Mouse (Mus musculus): Measurements from ENCODE around the gene Ube2j1. TPM values are rescaled to one million over a fixed set of nuclear protein-coding genes. Genes with fewer than 3 reads are reported as not detected.

The Ube2j1 gene
- polyA plus RNA-seq, 1 experiment from 2014 or later = 54.6 TPM

DNA sequence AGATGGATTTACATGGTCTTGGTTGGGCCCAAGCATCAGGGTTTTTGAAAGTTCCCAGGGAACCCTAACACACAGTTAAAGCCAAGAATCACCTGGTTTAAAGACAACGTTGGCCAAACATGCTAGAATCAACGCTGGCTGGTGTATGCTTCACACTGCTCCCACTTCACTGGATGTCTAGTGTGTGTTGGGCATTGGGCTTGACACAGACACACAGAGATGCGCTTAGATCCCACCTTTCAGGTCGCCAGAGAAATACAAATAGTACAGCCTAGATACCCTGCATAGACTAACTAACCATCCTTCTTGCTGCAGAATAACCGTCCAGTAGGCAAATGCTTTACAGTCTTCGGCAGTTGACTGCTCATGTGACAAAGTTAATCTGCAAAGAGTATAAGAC, 39.1 kb downstream of the Ube2j1 start:
- Histone ChIP-seq H3K4me3 (ENCODE audit: low read depth, low read length) (no peak overlapping the region), H3K4me2 (ENCODE audit: low read depth, low read length, severe bottlenecking) (no peak overlapping the region), H3K4me1 (replicated peaks; ENCODE audit: control insufficient read depth, insufficient read depth, low read length) (no peaks in the 10 kb centered on the region), H3K9me3 (ENCODE audit: control insufficient read depth, low read length) (no peaks in the 10 kb centered on the region), H3K27me3 (ENCODE audit: control insufficient read depth, insufficient read depth, low read length) (no peaks in the 10 kb centered on the region), H3K9ac (ENCODE audit: low read length) (no peak overlapping the region), H3K36me3 (ENCODE audit: control insufficient read depth, insufficient read depth, low read length) (no peaks in the 10 kb centered on the region), H3K27ac (ENCODE audit: low read depth, low read length) (no peak overlapping the region)
- ATAC-seq (replicated peaks; ENCODE audit: low FRiP score) = no peak
- 94% methylated on average over 6 of the region's 6 CpGs for whole genome bisulfite sequencing
- no peak for DNase-seq (ENCODE audit: low spot score)

- Histone ChIP-seq H3K9me3 (ENCODE audit: control insufficient read depth, low read length) (no peaks in the 10 kb centered on the region), H3K4me1 (replicated peaks; ENCODE audit: control insufficient read depth, insufficient read depth, low read length) (no peaks in the 10 kb centered on the region), H3K4me3 (ENCODE audit: low read depth, low read length) (no peak overlapping the region), H3K4me2 (ENCODE audit: low read depth, low read length, severe bottlenecking) (no peak overlapping the region), H3K27ac (ENCODE audit: low read depth, low read length) (no peak overlapping the region), H3K36me3 (ENCODE audit: control insufficient read depth, insufficient read depth, low read length) (no peaks in the 10 kb centered on the region), H3K9ac (ENCODE audit: low read length) (no peak overlapping the region), H3K27me3 (ENCODE audit: control insufficient read depth, insufficient read depth, low read length) (no peaks in the 10 kb centered on the region)
- DNase-seq (ENCODE audit: low spot score) (no peak), ATAC-seq (replicated peaks; ENCODE audit: low FRiP score) (no peak)
- 91% methylated on average over 6 of the region's 6 CpGs for WGBS
Observed at GRCm38 (mm10) chr4:33071337-33071736, 40.1 kb downstream of the Ube2j1 start.

DNA sequence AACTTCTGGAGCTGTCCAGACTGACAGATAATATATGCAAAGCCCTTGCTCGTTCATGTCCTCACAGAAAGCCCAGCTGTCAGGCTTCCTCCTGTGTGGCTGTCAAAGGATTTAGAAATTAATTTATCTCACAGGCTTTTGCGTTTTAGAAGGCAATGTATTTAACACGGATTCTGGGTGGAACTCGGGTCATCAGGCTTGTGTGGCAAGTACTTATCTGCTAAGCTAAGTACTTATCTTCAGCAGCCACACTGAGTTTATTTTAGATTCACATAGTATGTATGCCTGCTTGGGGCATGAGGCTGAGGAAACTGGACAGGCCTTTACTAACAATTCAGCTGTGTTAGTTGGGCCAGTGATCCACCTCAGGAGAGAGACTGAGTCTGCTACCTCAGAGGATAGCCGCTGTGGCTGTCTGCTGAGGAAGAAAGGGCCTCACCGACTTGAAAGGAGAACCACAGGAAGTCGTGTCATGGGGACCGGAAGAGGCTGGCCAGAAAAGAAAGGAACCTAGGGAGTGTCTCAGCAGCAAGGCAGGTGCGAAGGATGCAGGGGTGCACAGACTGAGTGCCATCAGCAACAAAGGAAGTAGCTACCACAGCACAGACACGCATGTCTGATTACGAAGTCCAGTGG, 41.4 kb downstream of the Ube2j1 start:
- DNase-seq (ENCODE audit: low spot score) (no peak), ATAC-seq (replicated peaks; ENCODE audit: low FRiP score) (no peak)
- no peaks in the 10 kb centered on the region for H3K9me3 ChIP-seq (ENCODE audit: control insufficient read depth, low read length)
- no peaks in the 10 kb centered on the region for H3K36me3 ChIP-seq (ENCODE audit: control insufficient read depth, insufficient read depth, low read length)
- 48% methylated on average over 11 of the region's 11 CpGs for WGBS
- H3K27ac ChIP-seq (ENCODE audit: low read depth, low read length) = no peak overlapping the region
- H3K4me3 ChIP-seq (ENCODE audit: low read depth, low read length) = no peak overlapping the region
- H3K4me2 ChIP-seq (ENCODE audit: low read depth, low read length, severe bottlenecking) = no peak overlapping the region
- no peak overlapping the region for H3K9ac ChIP-seq (ENCODE audit: low read length)
- no peaks in the 10 kb centered on the region for H3K4me1 ChIP-seq (replicated peaks; ENCODE audit: control insufficient read depth, insufficient read depth, low read length)
- no peaks in the 10 kb centered on the region for H3K27me3 ChIP-seq (ENCODE audit: control insufficient read depth, insufficient read depth, low read length)

GRCm38 (mm10) chr4:33074406-33074805, 43.2 kb downstream of the Ube2j1 start:
- Histone ChIP-seq H3K27ac (ENCODE audit: low read depth, low read length) (no peak overlapping the region), H3K4me1 (replicated peaks; ENCODE audit: control insufficient read depth, insufficient read depth, low read length) (no peaks in the 10 kb centered on the region), H3K36me3 (ENCODE audit: control insufficient read depth, insufficient read depth, low read length) (no peaks in the 10 kb centered on the region), H3K4me3 (ENCODE audit: low read depth, low read length) (no peak overlapping the region), H3K4me2 (ENCODE audit: low read depth, low read length, severe bottlenecking) (no peak overlapping the region), H3K27me3 (ENCODE audit: control insufficient read depth, insufficient read depth, low read length) (no peaks in the 10 kb centered on the region), H3K9ac (ENCODE audit: low read length) (no peak overlapping the region), H3K9me3 (ENCODE audit: control insufficient read depth, low read length) (no peaks in the 10 kb centered on the region)
- 89% methylated on average over 4 of the region's 4 CpGs for WGBS
- no peak for DNase-seq (ENCODE audit: low spot score)
- ATAC-seq (replicated peaks; ENCODE audit: low FRiP score) = no peak

DNA sequence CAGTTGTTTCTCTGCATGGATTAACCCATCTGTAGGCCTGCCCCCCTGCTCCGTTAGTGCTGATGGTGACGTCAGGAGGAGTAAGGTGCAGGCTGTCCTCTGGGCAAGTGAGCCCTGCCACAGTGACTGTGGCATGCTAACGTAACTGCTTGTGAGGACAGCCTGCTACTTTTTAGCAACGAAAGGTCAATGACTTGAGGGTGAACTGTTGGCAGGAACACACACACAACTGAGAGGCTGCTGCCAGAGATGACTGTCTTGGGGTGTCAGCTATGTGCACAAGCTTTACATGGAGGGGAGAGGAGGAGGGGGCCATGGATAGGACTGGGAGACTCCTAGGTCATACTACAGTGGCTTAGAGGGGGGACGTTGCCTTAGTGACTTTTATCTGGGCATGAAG, 43.6 kb downstream of the Ube2j1 start:
- Histone ChIP-seq H3K4me3 (ENCODE audit: low read depth, low read length) (no peak overlapping the region), H3K9me3 (ENCODE audit: control insufficient read depth, low read length) (no peaks in the 10 kb centered on the region), H3K4me2 (ENCODE audit: low read depth, low read length, severe bottlenecking) (no peak overlapping the region), H3K36me3 (ENCODE audit: control insufficient read depth, insufficient read depth, low read length) (no peaks in the 10 kb centered on the region), H3K27ac (ENCODE audit: low read depth, low read length) (no peak overlapping the region), H3K4me1 (replicated peaks; ENCODE audit: control insufficient read depth, insufficient read depth, low read length) (no peaks in the 10 kb centered on the region), H3K27me3 (ENCODE audit: control insufficient read depth, insufficient read depth, low read length) (no peaks in the 10 kb centered on the region), H3K9ac (ENCODE audit: low read length) (no peak overlapping the region)
- WGBS = 82% methylated on average over 5 of the region's 5 CpGs
- DNase-seq (ENCODE audit: low spot score) (peak; percentile 41), ATAC-seq (replicated peaks; ENCODE audit: low FRiP score) (no peak)

- H3K27ac ChIP-seq (ENCODE audit: low read depth, low read length) = no peak overlapping the region
- no peak overlapping the region for H3K9ac ChIP-seq (ENCODE audit: low read length)
- H3K27me3 ChIP-seq (ENCODE audit: control insufficient read depth, insufficient read depth, low read length) = no peaks in the 10 kb centered on the region
- H3K36me3 ChIP-seq (ENCODE audit: control insufficient read depth, insufficient read depth, low read length) = no peaks in the 10 kb centered on the region
- no peak overlapping the region for H3K4me2 ChIP-seq (ENCODE audit: low read depth, low read length, severe bottlenecking)
- no peaks in the 10 kb centered on the region for H3K4me1 ChIP-seq (replicated peaks; ENCODE audit: control insufficient read depth, insufficient read depth, low read length)
- 85% methylated on average over 5 of the region's 5 CpGs for WGBS
- H3K9me3 ChIP-seq (ENCODE audit: control insufficient read depth, low read length) = no peaks in the 10 kb centered on the region
- H3K4me3 ChIP-seq (ENCODE audit: low read depth, low read length) = no peak overlapping the region
- DNase-seq (ENCODE audit: low spot score) = peak; percentile 33
- ATAC-seq (replicated peaks; ENCODE audit: low FRiP score) = no peak
Observed at GRCm38 (mm10) chr4:33075776-33076524, 44.7 kb downstream of the Ube2j1 start.

DNA sequence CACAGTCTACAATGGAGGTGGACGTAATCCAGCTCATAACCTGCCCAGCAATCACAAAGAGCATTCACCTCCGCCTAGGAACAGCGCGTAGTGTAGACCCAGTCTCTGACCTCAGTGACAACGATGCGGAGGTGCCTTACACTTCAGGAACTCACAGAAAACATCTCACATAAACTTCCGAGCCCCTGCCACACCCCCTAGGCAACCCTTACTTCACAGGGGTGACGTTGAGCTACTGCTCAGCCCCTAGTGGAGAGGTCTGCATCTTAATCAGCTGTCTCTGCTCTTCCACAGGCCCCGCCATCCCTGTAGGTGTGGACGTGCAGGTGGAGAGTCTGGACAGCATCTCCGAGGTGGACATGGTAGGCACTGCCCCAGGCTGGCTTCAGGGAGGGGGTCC, 45.9 kb downstream of the Ube2j1 start:
- Histone ChIP-seq H3K27me3 (ENCODE audit: control insufficient read depth, insufficient read depth, low read length) (no peaks in the 10 kb centered on the region), H3K9ac (ENCODE audit: low read length) (no peak overlapping the region), H3K9me3 (ENCODE audit: control insufficient read depth, low read length) (no peaks in the 10 kb centered on the region), H3K27ac (ENCODE audit: low read depth, low read length) (no peak overlapping the region), H3K4me3 (ENCODE audit: low read depth, low read length) (no peak overlapping the region), H3K4me1 (replicated peaks; ENCODE audit: control insufficient read depth, insufficient read depth, low read length) (no peaks in the 10 kb centered on the region), H3K36me3 (ENCODE audit: control insufficient read depth, insufficient read depth, low read length) (no peaks in the 10 kb centered on the region), H3K4me2 (ENCODE audit: low read depth, low read length, severe bottlenecking) (no peak overlapping the region)
- 81% methylated on average over 11 of the region's 11 CpGs for WGBS
- no peak for DNase-seq (ENCODE audit: low spot score)
- ATAC-seq (replicated peaks; ENCODE audit: low FRiP score) = no peak; the same call in 1 of the 2 replicates

- H3K27ac ChIP-seq (ENCODE audit: low read depth, low read length) = no peak overlapping the region
- no peaks in the 10 kb centered on the region for H3K9me3 ChIP-seq (ENCODE audit: control insufficient read depth, low read length)
- no peak overlapping the region for H3K4me2 ChIP-seq (ENCODE audit: low read depth, low read length, severe bottlenecking)
- no peaks in the 10 kb centered on the region for H3K27me3 ChIP-seq (ENCODE audit: control insufficient read depth, insufficient read depth, low read length)
- no peaks in the 10 kb centered on the region for H3K4me1 ChIP-seq (replicated peaks; ENCODE audit: control insufficient read depth, insufficient read depth, low read length)
- DNase-seq (ENCODE audit: low spot score) (no peak), ATAC-seq (replicated peaks; ENCODE audit: low FRiP score) (no peak)
- WGBS = 62% methylated on average over 8 of the region's 8 CpGs
- no peak overlapping the region for H3K4me3 ChIP-seq (ENCODE audit: low read depth, low read length)
- H3K9ac ChIP-seq (ENCODE audit: low read length) = no peak overlapping the region
- H3K36me3 ChIP-seq (ENCODE audit: control insufficient read depth, insufficient read depth, low read length) = no peaks in the 10 kb centered on the region
Observed at GRCm38 (mm10) chr4:33077724-33078123, 46.5 kb downstream of the Ube2j1 start.

DNA sequence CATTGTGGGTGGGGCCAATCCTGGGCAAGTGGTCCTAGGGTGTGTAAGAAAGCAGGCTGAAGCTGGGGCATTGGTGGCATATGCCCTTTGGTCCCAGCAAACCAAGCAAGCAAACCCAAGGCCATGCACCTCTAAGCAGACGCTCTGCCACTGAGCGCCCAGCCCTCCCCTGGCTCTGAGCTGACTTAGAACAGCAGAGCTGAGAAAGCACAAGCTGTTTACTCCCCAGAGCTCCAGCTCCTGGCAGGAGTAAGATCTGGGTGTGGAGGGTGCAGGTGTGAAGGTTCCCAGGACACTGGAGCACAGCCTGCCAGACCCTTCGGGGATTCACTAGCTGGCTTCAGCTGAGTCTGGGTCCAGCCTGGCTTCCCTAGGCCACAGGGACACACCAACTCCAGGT, 47.3 kb downstream of the Ube2j1 start:
- DNase-seq (ENCODE audit: low spot score) (no peak), ATAC-seq (replicated peaks; ENCODE audit: low FRiP score) (no peak)
- 91% methylated on average over 3 of the region's 3 CpGs for WGBS
- no peaks in the 10 kb centered on the region for H3K4me1 ChIP-seq (replicated peaks; ENCODE audit: control insufficient read depth, insufficient read depth, low read length)
- no peaks in the 10 kb centered on the region for H3K36me3 ChIP-seq (ENCODE audit: control insufficient read depth, insufficient read depth, low read length)
- H3K27me3 ChIP-seq (ENCODE audit: control insufficient read depth, insufficient read depth, low read length) = no peaks in the 10 kb centered on the region
- no peak overlapping the region for H3K27ac ChIP-seq (ENCODE audit: low read depth, low read length)
- no peak overlapping the region for H3K4me3 ChIP-seq (ENCODE audit: low read depth, low read length)
- no peak overlapping the region for H3K9ac ChIP-seq (ENCODE audit: low read length)
- H3K9me3 ChIP-seq (ENCODE audit: control insufficient read depth, low read length) = no peaks in the 10 kb centered on the region
- H3K4me2 ChIP-seq (ENCODE audit: low read depth, low read length, severe bottlenecking) = no peak overlapping the region
